Mouse (Mus musculus): ENCODE results near the gene Olfr196. TPM values are rescaled to one million over a fixed set of nuclear protein-coding genes. Genes with fewer than 3 reads are reported as not detected.

The Olfr196 gene
- polyA plus RNA-seq, 1 experiment from 2014 or later: not detected

- DNase-seq (no peak), ATAC-seq (no peak)
- H3K27ac ChIP-seq (ENCODE audit: low read depth): no peak overlapping the region
- no peaks in the 10 kb centered on the region for H3K36me3 ChIP-seq (replicated peaks; ENCODE audit: insufficient read depth, low read length)
- TF ChIP-seq CTCF (IDR thresholded peaks at IDR 0.05; ENCODE audit: low read depth) (no peak), EP300 (IDR thresholded peaks at IDR 0.05; ENCODE audit: low read depth) (no peak)
- peaks cover 4% of the 10 kb centered on the region; the same call in 1 of the 2 replicates for H3K9me3 ChIP-seq (ENCODE audit: low read length)
- WGBS (ENCODE audit: insufficient replicate concordance): 71% methylated on average over 1 of the region's 1 CpGs
- no peaks in the 10 kb centered on the region for H3K4me1 ChIP-seq (ENCODE audit: insufficient read depth)
- H3K4me3 ChIP-seq (ENCODE audit: low read depth, low read length): no peak overlapping the region
- no peak overlapping the region for H3K9ac ChIP-seq (replicated peaks)
- no peaks in the 10 kb centered on the region for H3K27me3 ChIP-seq (ENCODE audit: insufficient read depth, low read length)
- H3K4me2 ChIP-seq (ENCODE audit: low read depth, low read length): no peak overlapping the region
Measured at GRCm38 (mm10) chr16:59130740-59131139, 39.5 kb downstream of the Olfr196 start.

- H3K9ac ChIP-seq (replicated peaks): no peak within 1 kb of the TSS
- TF ChIP-seq CTCF (IDR thresholded peaks at IDR 0.05; ENCODE audit: low read depth) (no peak), EP300 (IDR thresholded peaks at IDR 0.05; ENCODE audit: low read depth) (no peak)
- DNase-seq: no peak
- no peak within 1 kb of the TSS for H3K4me3 ChIP-seq (ENCODE audit: low read depth, low read length)
- no peak within 1 kb of the TSS for H3K4me2 ChIP-seq (ENCODE audit: low read depth, low read length)
- H3K27ac ChIP-seq (ENCODE audit: low read depth): no peak within 1 kb of the TSS
- ATAC-seq: no peak
- no peaks in the 10 kb centered on the region for H3K36me3 ChIP-seq (replicated peaks; ENCODE audit: insufficient read depth, low read length)
- no peaks in the 10 kb centered on the region for H3K27me3 ChIP-seq (ENCODE audit: insufficient read depth, low read length)
- H3K4me1 ChIP-seq (ENCODE audit: insufficient read depth): no peaks in the 10 kb centered on the region
- H3K9me3 ChIP-seq (ENCODE audit: low read length): no peaks in the 10 kb centered on the region
Measured at GRCm38 (mm10) chr16:59120969-59121368, 49.3 kb downstream of the Olfr196 start, which contains the start of gene Olfr194. Gene Olfr194, minus strand, starts transcription at chr16:59121069.

Other genes with a start within 250 kb of the Olfr196 start
- gene Olfr181, start 241.7 kb downstream of the Olfr196 start, polyA plus RNA-seq (2015; fragmentation: Nextera tagmentation; extraction: Ambion mirVana): not detected in 2 replicates
- gene Olfr180, start 241.1 kb downstream of the Olfr196 start, polyA plus RNA-seq (2015; fragmentation: Nextera tagmentation; extraction: Ambion mirVana): not detected in 2 replicates
- not detected in 2 replicates for gene Olfr183, start 175.1 kb downstream of the Olfr196 start, polyA plus RNA-seq (2015; fragmentation: Nextera tagmentation; extraction: Ambion mirVana)
- gene Olfr186, start 140.2 kb downstream of the Olfr196 start, polyA plus RNA-seq (2015; fragmentation: Nextera tagmentation; extraction: Ambion mirVana): not detected in 2 replicates
- gene Olfr187, start 130.7 kb downstream of the Olfr196 start, polyA plus RNA-seq (2015; fragmentation: Nextera tagmentation; extraction: Ambion mirVana): not detected in 2 replicates
- not detected in 2 replicates for gene Olfr190, start 92.4 kb downstream of the Olfr196 start, polyA plus RNA-seq (2015; fragmentation: Nextera tagmentation; extraction: Ambion mirVana)
- not detected in 2 replicates for gene Olfr191, start 80.6 kb downstream of the Olfr196 start, polyA plus RNA-seq (2015; fragmentation: Nextera tagmentation; extraction: Ambion mirVana)
- gene Olfr193, start 58.6 kb downstream of the Olfr196 start, polyA plus RNA-seq (2015; fragmentation: Nextera tagmentation; extraction: Ambion mirVana): not detected in 2 replicates
- gene Olfr194, start 49.4 kb downstream of the Olfr196 start, polyA plus RNA-seq (2015; fragmentation: Nextera tagmentation; extraction: Ambion mirVana): not detected in 2 replicates
- gene Olfr195, start 23.4 kb downstream of the Olfr196 start, polyA plus RNA-seq (2015; fragmentation: Nextera tagmentation; extraction: Ambion mirVana): not detected in 2 replicates
- gene Olfr198, start 33.1 kb upstream of the Olfr196 start, polyA plus RNA-seq (2015; fragmentation: Nextera tagmentation; extraction: Ambion mirVana): not detected in 2 replicates
- gene Olfr199, start 49.3 kb upstream of the Olfr196 start, polyA plus RNA-seq (2015; fragmentation: Nextera tagmentation; extraction: Ambion mirVana): not detected in 2 replicates
- gene Olfr201, start 102.2 kb upstream of the Olfr196 start, polyA plus RNA-seq (2015; fragmentation: Nextera tagmentation; extraction: Ambion mirVana): not detected in 2 replicates
- gene Olfr202, start 116.3 kb upstream of the Olfr196 start, polyA plus RNA-seq (2015; fragmentation: Nextera tagmentation; extraction: Ambion mirVana): not detected in 2 replicates
- not detected in 2 replicates for gene Olfr203, start 128.4 kb upstream of the Olfr196 start, polyA plus RNA-seq (2015; fragmentation: Nextera tagmentation; extraction: Ambion mirVana)
- gene Olfr204, start 147.8 kb upstream of the Olfr196 start, polyA plus RNA-seq (2015; fragmentation: Nextera tagmentation; extraction: Ambion mirVana): not detected in 2 replicates
- not detected in 2 replicates for gene Olfr205, start 160.7 kb upstream of the Olfr196 start, polyA plus RNA-seq (2015; fragmentation: Nextera tagmentation; extraction: Ambion mirVana)
- not detected in 2 replicates for gene Olfr206, start 178.8 kb upstream of the Olfr196 start, polyA plus RNA-seq (2015; fragmentation: Nextera tagmentation; extraction: Ambion mirVana)
- not detected in 2 replicates for gene Olfr209, start 193.5 kb upstream of the Olfr196 start, polyA plus RNA-seq (2015; fragmentation: Nextera tagmentation; extraction: Ambion mirVana)
- not detected in 2 replicates for gene Gabrr3, start 236.9 kb upstream of the Olfr196 start, polyA plus RNA-seq (2015; fragmentation: Nextera tagmentation; extraction: Ambion mirVana)